Mouse (Mus musculus): ENCODE measurements around the gene Sipa1l3. TPM values are rescaled to one million over a fixed set of nuclear protein-coding genes. Genes with fewer than 3 reads are reported as not detected.

Gene Sipa1l3
- polyA plus RNA-seq, 1 experiment from 2014 or later = 15.6 TPM

DNA sequence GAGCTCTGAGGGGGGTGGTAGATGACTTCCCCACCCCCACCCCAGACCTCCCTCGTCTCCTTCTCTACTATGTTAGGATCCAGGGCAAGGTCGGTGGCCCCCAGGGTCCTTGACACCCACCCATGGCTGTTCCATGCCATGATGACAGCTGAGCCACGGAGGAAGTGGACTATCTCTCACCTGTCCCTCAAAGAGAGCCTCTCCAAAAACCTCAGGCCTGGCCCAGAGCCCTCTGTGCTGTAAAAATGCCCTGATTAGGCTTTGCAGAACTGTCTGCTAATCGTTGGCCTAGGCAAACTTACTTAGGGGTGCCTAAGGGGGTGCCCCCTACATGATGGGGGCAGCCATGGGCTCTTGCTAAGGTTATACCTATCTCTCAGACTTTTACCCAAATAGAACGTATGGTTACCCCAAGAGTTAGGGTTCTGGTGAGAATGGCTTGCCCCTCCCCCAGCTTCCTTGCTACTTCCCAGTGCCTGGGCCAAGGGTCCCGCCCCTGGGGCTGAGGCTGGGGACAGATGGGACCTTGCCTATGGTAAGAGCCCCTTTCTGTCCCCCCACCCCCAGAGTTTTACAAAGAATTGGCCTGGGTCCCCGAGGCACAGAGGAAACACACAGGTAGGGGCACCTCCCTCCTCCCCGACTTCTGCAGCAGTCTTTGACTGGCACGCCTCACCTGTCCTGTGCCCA lies 204.7 kb downstream of the Sipa1l3 start:
- Histone ChIP-seq H3K4me2 (ENCODE audit: low read depth, low read length) (no peak overlapping the region), H3K9me3 (ENCODE audit: control insufficient read depth, low read length) (no peaks in the 10 kb centered on the region), H3K4me3 (ENCODE audit: low read depth, low read length) (no peak overlapping the region), H3K27me3 (replicated peaks; ENCODE audit: control insufficient read depth, insufficient read depth, low read length) (no peaks in the 10 kb centered on the region), H3K4me1 (ENCODE audit: control insufficient read depth, insufficient read depth, low read length) (peaks cover 61% of the 10 kb centered on the region), H3K9ac (ENCODE audit: low read depth, low read length) (no peak overlapping the region), H3K36me3 (ENCODE audit: control insufficient read depth, insufficient read depth, low read length) (no peaks in the 10 kb centered on the region; the same call in 1 of the 2 replicates), H3K27ac (replicated peaks; ENCODE audit: low read depth, low read length) (peak overlapping the region; percentile 48; the same call in 1 of the 2 replicates)
- no peak for ATAC-seq (ENCODE audit: low read depth)
- no peak for DNase-seq (ENCODE audit: low spot score)
- WGBS = 48% methylated on average over 9 of the region's 9 CpGs

DNA sequence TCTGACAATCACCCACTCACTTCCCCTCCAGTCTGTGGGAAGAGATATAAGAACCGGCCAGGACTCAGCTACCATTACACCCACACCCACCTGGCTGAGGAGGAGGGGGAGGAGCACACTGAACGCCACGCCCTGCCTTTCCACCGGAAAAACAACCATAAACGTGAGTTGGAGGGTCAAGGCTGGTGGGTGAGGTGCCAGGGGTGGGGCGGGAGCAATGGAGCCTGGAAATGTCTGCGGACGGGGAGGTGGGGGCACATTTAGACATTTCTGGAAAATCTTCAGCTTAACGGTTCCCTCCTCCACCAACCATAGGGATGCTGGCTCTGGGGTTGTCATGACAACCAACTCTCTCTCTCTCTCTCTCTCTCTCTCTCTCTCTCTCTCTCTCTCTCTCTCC lies 205.4 kb downstream of the Sipa1l3 start:
- Histone ChIP-seq H3K4me3 (ENCODE audit: low read depth, low read length) (no peak overlapping the region), H3K9ac (ENCODE audit: low read depth, low read length) (no peak overlapping the region), H3K36me3 (ENCODE audit: control insufficient read depth, insufficient read depth, low read length) (no peaks in the 10 kb centered on the region; the same call in 1 of the 2 replicates), H3K4me1 (ENCODE audit: control insufficient read depth, insufficient read depth, low read length) (peaks cover 59% of the 10 kb centered on the region), H3K27me3 (replicated peaks; ENCODE audit: control insufficient read depth, insufficient read depth, low read length) (no peaks in the 10 kb centered on the region), H3K4me2 (ENCODE audit: low read depth, low read length) (0 out of 2 replicates have a peak overlapping the region, but pooled peaks have one; percentile 15), H3K9me3 (ENCODE audit: control insufficient read depth, low read length) (no peaks in the 10 kb centered on the region), H3K27ac (replicated peaks; ENCODE audit: low read depth, low read length) (no peak overlapping the region)
- ATAC-seq (ENCODE audit: low read depth) (no peak), DNase-seq (ENCODE audit: low spot score) (no peak)
- 34% methylated on average over 9 of the region's 9 CpGs for WGBS

DNA sequence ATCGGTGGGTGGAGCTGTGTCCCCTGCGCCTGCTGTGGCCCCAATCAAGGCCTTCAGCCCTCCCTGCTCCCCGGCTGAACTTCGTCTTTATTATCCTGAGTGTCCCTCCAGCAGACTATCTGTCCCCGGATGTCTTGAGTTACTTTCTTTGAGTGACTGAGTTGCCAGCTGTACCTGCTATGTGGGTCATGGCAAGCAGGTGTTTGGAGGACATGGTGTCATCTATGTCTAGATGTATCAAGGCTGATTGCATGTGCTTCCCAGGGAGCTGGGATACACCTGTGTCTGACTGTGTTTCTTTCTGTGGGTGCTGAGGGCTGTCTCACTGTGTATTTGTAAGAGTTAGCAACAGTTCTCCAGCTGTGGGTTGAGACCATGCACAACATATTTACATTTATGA lies 208.7 kb downstream of the Sipa1l3 start:
- H3K9me3 ChIP-seq (ENCODE audit: control insufficient read depth, low read length) = no peaks in the 10 kb centered on the region
- ATAC-seq (ENCODE audit: low read depth) (no peak), DNase-seq (ENCODE audit: low spot score) (no peak)
- H3K27ac ChIP-seq (replicated peaks; ENCODE audit: low read depth, low read length) = peak overlapping the region; percentile 33; the same call in 1 of the 2 replicates
- peak overlapping the region; percentile 68 for H3K4me3 ChIP-seq (ENCODE audit: low read depth, low read length)
- 0 out of 2 replicates have a peak, but pooled peaks cover 8% of the 10 kb centered on the region for H3K27me3 ChIP-seq (replicated peaks; ENCODE audit: control insufficient read depth, insufficient read depth, low read length)
- peak overlapping the region; percentile 74 for H3K9ac ChIP-seq (ENCODE audit: low read depth, low read length)
- peak overlapping the region; percentile 97 for H3K4me2 ChIP-seq (ENCODE audit: low read depth, low read length)
- peaks cover 36% of the 10 kb centered on the region for H3K4me1 ChIP-seq (ENCODE audit: control insufficient read depth, insufficient read depth, low read length)
- 12% methylated on average over 5 of the region's 5 CpGs for WGBS
- no peaks in the 10 kb centered on the region; the same call in 1 of the 2 replicates for H3K36me3 ChIP-seq (ENCODE audit: control insufficient read depth, insufficient read depth, low read length)

DNA sequence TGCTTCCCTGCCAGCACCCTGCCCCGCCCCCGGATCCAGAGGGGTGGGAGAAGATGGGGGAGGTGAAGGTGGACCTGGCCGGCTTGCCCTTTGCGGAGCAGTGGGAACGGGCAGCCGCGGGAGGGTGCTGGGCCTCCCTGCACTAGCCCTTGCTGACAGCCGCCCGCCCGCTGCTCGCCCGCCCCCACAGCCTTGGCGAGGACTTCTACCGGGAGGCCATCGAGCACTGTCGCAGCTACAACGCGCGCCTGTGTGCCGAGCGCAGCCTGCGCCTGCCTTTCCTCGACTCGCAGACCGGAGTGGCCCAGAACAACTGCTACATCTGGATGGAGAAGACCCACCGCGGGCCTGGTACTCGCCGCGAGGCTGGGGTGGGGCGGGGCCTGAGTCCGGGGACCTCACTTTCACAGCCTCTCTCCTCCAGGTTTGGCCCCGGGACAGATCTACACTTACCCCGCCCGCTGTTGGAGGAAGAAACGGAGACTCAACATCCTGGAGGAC lies 209.2 kb downstream of the Sipa1l3 start:
- H3K4me1 ChIP-seq (ENCODE audit: control insufficient read depth, insufficient read depth, low read length) = peaks cover 32% of the 10 kb centered on the region
- peak overlapping the region; percentile 33; the same call in 1 of the 2 replicates for H3K27ac ChIP-seq (replicated peaks; ENCODE audit: low read depth, low read length)
- peak overlapping the region; percentile 74 for H3K9ac ChIP-seq (ENCODE audit: low read depth, low read length)
- no peak for DNase-seq (ENCODE audit: low spot score)
- under 1% methylated on average over 23 of the region's 36 CpGs for WGBS
- peak overlapping the region; percentile 97 for H3K4me2 ChIP-seq (ENCODE audit: low read depth, low read length)
- 0 out of 2 replicates have a peak, but pooled peaks cover 8% of the 10 kb centered on the region for H3K27me3 ChIP-seq (replicated peaks; ENCODE audit: control insufficient read depth, insufficient read depth, low read length)
- H3K9me3 ChIP-seq (ENCODE audit: control insufficient read depth, low read length) = no peaks in the 10 kb centered on the region
- H3K36me3 ChIP-seq (ENCODE audit: control insufficient read depth, insufficient read depth, low read length) = no peaks in the 10 kb centered on the region; the same call in 1 of the 2 replicates
- H3K4me3 ChIP-seq (ENCODE audit: low read depth, low read length) = peak overlapping the region; percentile 68
- peak; percentile 7; the same call in 1 of the 2 replicates for ATAC-seq (ENCODE audit: low read depth)

DNA sequence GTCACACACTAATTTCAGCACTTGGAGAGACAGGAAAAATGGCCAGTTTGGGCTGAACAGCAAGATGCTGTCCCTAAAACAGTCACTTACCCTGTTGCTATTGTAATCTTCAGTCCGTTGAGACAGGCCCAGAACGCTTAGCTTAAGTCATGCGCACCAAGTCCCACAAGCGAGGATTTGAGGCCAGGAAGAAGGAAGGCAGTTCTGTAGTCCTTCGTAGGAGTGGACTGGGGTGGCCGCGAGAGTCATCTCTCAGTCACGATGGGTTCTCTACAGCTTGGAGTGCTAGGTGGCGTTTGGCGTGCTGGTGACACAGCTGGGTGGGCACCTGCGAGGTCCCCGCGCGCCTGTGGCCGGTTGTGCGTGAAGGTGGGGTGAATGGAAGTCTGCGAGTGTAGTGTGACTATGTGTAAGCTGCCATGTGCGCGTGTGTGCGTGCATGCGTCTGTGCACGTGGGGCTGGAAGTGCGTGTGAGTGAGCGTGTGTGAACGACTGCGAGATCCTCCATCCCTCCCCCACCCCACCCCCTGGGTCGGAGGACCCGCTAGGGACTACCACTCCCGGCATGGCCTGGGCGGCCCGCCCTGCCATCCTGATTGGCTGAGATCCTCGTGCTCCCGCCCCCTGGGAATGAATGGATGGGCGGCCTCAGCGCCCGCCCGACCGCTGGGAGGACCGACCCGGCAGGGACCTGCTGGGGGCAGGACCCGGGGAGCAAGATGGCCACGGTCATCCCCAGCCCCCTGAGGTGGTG lies 210.9 kb downstream of the Sipa1l3 start:
- Histone ChIP-seq H3K27ac (replicated peaks; ENCODE audit: low read depth, low read length) (no peak overlapping the region), H3K4me3 (ENCODE audit: low read depth, low read length) (peak overlapping the region; percentile 68), H3K27me3 (replicated peaks; ENCODE audit: control insufficient read depth, insufficient read depth, low read length) (0 out of 2 replicates have a peak, but pooled peaks cover 8% of the 10 kb centered on the region), H3K9ac (ENCODE audit: low read depth, low read length) (peak overlapping the region; percentile 56), H3K4me2 (ENCODE audit: low read depth, low read length) (peak overlapping the region; percentile 97), H3K9me3 (ENCODE audit: control insufficient read depth, low read length) (no peaks in the 10 kb centered on the region), H3K4me1 (ENCODE audit: control insufficient read depth, insufficient read depth, low read length) (peaks cover 23% of the 10 kb centered on the region), H3K36me3 (ENCODE audit: control insufficient read depth, insufficient read depth, low read length) (no peaks in the 10 kb centered on the region; the same call in 1 of the 2 replicates)
- ATAC-seq (ENCODE audit: low read depth) = peak; percentile 84
- peak; percentile 96 for DNase-seq (ENCODE audit: low spot score)
- WGBS = 2% methylated on average over 23 of the region's 42 CpGs

DNA sequence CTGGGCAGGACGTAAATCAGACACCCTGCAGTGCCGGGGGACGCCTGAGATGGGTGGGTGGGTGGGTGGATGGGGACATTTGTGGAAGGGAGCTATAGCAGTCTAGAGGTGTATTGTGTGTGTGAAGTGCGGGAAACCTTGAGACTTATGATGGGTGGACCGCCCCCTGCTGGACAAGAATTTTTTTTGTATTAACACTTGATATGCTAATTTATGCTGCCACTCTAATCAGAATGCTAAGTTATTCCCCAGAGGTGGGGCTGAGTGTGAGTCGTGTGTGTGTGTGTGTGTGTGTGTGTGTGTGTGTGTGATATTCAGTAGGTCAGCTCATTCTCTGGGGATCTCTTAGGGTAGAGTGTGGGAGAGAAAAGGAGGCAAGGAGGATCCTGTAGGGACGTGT lies 211.8 kb downstream of the Sipa1l3 start:
- peak; percentile 76 for DNase-seq (ENCODE audit: low spot score)
- no peaks in the 10 kb centered on the region; the same call in 1 of the 2 replicates for H3K36me3 ChIP-seq (ENCODE audit: control insufficient read depth, insufficient read depth, low read length)
- H3K4me3 ChIP-seq (ENCODE audit: low read depth, low read length) = peak overlapping the region; percentile 68; the same call in 1 of the 2 replicates
- 23% methylated on average over 7 of the region's 7 CpGs for WGBS
- H3K4me1 ChIP-seq (ENCODE audit: control insufficient read depth, insufficient read depth, low read length) = peaks cover 23% of the 10 kb centered on the region
- H3K27me3 ChIP-seq (replicated peaks; ENCODE audit: control insufficient read depth, insufficient read depth, low read length) = 0 out of 2 replicates have a peak, but pooled peaks cover 8% of the 10 kb centered on the region
- no peak for ATAC-seq (ENCODE audit: low read depth)
- no peak overlapping the region for H3K9ac ChIP-seq (ENCODE audit: low read depth, low read length)
- peak overlapping the region; percentile 97 for H3K4me2 ChIP-seq (ENCODE audit: low read depth, low read length)
- no peaks in the 10 kb centered on the region for H3K9me3 ChIP-seq (ENCODE audit: control insufficient read depth, low read length)
- H3K27ac ChIP-seq (replicated peaks; ENCODE audit: low read depth, low read length) = no peak overlapping the region

DNA sequence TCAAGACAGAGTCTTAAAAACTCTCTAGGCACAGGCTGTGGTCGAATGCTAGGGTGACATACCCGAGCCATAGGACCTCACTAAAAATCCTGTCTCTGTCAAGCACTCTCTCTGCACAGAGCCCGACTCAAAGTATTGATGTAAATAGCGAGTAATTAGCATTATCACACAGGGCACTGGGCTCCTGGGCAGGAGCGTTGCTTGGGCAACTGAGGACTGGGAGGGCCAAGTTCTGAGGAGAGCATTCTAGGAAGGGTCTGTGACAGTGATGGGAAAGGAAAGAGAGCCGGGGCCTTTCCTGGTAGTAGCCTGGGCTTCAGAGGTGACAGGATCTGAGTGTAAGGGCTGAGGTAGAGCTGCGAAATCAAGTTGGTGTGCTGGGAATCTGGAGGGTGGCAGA lies 212.3 kb downstream of the Sipa1l3 start:
- no peak overlapping the region for H3K9ac ChIP-seq (ENCODE audit: low read depth, low read length)
- H3K27ac ChIP-seq (replicated peaks; ENCODE audit: low read depth, low read length) = no peak overlapping the region
- H3K9me3 ChIP-seq (ENCODE audit: control insufficient read depth, low read length) = no peaks in the 10 kb centered on the region
- H3K4me1 ChIP-seq (ENCODE audit: control insufficient read depth, insufficient read depth, low read length) = peaks cover 23% of the 10 kb centered on the region
- no peak overlapping the region for H3K4me3 ChIP-seq (ENCODE audit: low read depth, low read length)
- no peak for DNase-seq (ENCODE audit: low spot score)
- WGBS = 50% methylated on average over 7 of the region's 7 CpGs
- H3K4me2 ChIP-seq (ENCODE audit: low read depth, low read length) = no peak overlapping the region
- no peak for ATAC-seq (ENCODE audit: low read depth)
- 0 out of 2 replicates have a peak, but pooled peaks cover 8% of the 10 kb centered on the region for H3K27me3 ChIP-seq (replicated peaks; ENCODE audit: control insufficient read depth, insufficient read depth, low read length)
- H3K36me3 ChIP-seq (ENCODE audit: control insufficient read depth, insufficient read depth, low read length) = no peaks in the 10 kb centered on the region

DNA sequence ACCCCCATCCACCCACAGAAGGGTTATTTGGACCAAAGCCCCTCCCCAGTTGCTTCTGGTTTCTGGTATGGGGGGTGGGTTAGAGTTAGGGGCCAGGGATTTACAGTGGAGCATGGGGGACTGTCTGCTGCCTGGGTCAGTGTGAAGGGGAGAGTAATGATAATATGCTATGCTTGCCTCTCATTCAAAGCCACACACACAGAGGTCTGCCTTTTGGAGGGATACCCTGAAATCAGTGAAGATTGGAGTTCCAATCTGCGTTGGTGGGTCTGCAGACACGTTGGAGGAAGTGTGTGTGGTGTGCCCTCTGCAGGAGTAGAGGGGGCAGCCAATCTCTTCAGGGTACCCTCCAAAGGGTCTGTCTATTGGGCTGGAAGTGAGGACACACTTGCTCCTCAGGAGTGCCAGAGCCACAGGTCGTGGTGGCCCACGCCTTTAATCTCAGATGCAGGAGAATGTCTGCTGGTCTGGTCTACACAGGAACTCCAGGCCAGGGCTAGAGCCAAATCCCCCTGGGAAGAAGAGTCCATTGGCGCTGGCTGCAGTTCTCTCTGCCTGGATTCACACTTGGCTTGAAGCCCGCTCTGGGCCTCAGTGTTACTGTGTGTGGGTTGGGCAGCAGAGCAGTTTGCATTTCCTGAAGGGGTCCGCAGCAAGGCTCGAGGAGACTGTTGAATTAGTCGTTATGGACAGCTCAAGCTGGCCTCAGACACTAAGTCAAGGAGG lies 213.0 kb downstream of the Sipa1l3 start:
- Histone ChIP-seq H3K36me3 (ENCODE audit: control insufficient read depth, insufficient read depth, low read length) (no peaks in the 10 kb centered on the region), H3K27ac (replicated peaks; ENCODE audit: low read depth, low read length) (no peak overlapping the region), H3K4me1 (ENCODE audit: control insufficient read depth, insufficient read depth, low read length) (peaks cover 23% of the 10 kb centered on the region), H3K4me2 (ENCODE audit: low read depth, low read length) (peak overlapping the region; percentile 91), H3K4me3 (ENCODE audit: low read depth, low read length) (peak overlapping the region; percentile 53), H3K9ac (ENCODE audit: low read depth, low read length) (peak overlapping the region; percentile 64; the same call in 1 of the 2 replicates), H3K27me3 (replicated peaks; ENCODE audit: control insufficient read depth, insufficient read depth, low read length) (0 out of 2 replicates have a peak, but pooled peaks cover 8% of the 10 kb centered on the region), H3K9me3 (ENCODE audit: control insufficient read depth, low read length) (no peaks in the 10 kb centered on the region)
- ATAC-seq (ENCODE audit: low read depth) (no peak), DNase-seq (ENCODE audit: low spot score) (no peak)
- 26% methylated on average over 9 of the region's 9 CpGs for WGBS

Measured in embryonic facial prominence, embryonic 14.5 days (tissue).